Mouse (Mus musculus) spleen, postnatal 10 days (tissue): ENCODE data around the gene Apoa4.

ENCODE experiments used
- DNase-seq, 2 experiments: peaks; one replicate each; pipeline ENCODE4 v3.0.0; 2021 to 2022; ENCODE audit warnings: low spot score in 2 of 2

Apoa4 gene

GRCm38 (mm10) chr9:46240526-46241153 is at the start of gene Apoa4:
Apoa4 (plus strand) TSS chr9:46240696.
- DNase-seq, result no peak

- no peak for DNase-seq
Observed at GRCm38 (mm10) chr9:46191234-46191633, 49.3 kb upstream of the Apoa4 start.

- DNase-seq, result no peak
Observed at GRCm38 (mm10) chr9:46191644-46192043, 48.9 kb upstream of the Apoa4 start.

GRCm38 (mm10) chr9:46192642-46193041 is 47.9 kb upstream of the Apoa4 start:
- DNase-seq, result no peak

- no peak for DNase-seq
Observed at GRCm38 (mm10) chr9:46194809-46195208, 45.7 kb upstream of the Apoa4 start.

GRCm38 (mm10) chr9:46196699-46197169 is 43.8 kb upstream of the Apoa4 start:
- no peak for DNase-seq

- DNase-seq, result no peak
Observed at GRCm38 (mm10) chr9:46198461-46198860, 42.0 kb upstream of the Apoa4 start.

- no peak for DNase-seq
Observed at GRCm38 (mm10) chr9:46198936-46199335, 41.6 kb upstream of the Apoa4 start.

- no peak for DNase-seq
Observed at GRCm38 (mm10) chr9:46199609-46200008, 40.9 kb upstream of the Apoa4 start.

GRCm38 (mm10) chr9:46206834-46207500 is 33.5 kb upstream of the Apoa4 start:
- DNase-seq, result no peak

- no peak for DNase-seq
Observed at GRCm38 (mm10) chr9:46207501-46207869, 33.0 kb upstream of the Apoa4 start.

- no peak for DNase-seq
Observed at GRCm38 (mm10) chr9:46208401-46208974, 32.0 kb upstream of the Apoa4 start.

- no peak for DNase-seq
Observed at GRCm38 (mm10) chr9:46210473-46210872, 30.0 kb upstream of the Apoa4 start.

- DNase-seq, result no peak
Observed at GRCm38 (mm10) chr9:46214276-46214675, 26.2 kb upstream of the Apoa4 start.

GRCm38 (mm10) chr9:46214946-46215337 is 25.6 kb upstream of the Apoa4 start:
- no peak for DNase-seq

GRCm38 (mm10) chr9:46215338-46216322 is 24.9 kb upstream of the Apoa4 start:
- DNase-seq, result no peak

- DNase-seq, result no peak
Observed at GRCm38 (mm10) chr9:46216744-46217470, 23.6 kb upstream of the Apoa4 start.

- DNase-seq, result no peak
Observed at GRCm38 (mm10) chr9:46218176-46218575, 22.3 kb upstream of the Apoa4 start.

GRCm38 (mm10) chr9:46223090-46223489 is 17.4 kb upstream of the Apoa4 start:
- no peak for DNase-seq

- no peak for DNase-seq
Observed at GRCm38 (mm10) chr9:46224101-46224500, 16.4 kb upstream of the Apoa4 start.

GRCm38 (mm10) chr9:46224945-46225660 is 15.4 kb upstream of the Apoa4 start:
- DNase-seq, result no peak
